Mouse (Mus musculus): Measurements from ENCODE around the gene Prrc2c.
"Not testable (repeated sequence)": the region's sequence is repeated elsewhere in the genome, so short reads cannot be mapped to it uniquely, and the experiment has no call there.

Prrc2c gene

GRCm38 (mm10) chr1:162740401-162740835 is at the start of gene Prrc2c:
Prrc2c (minus strand) TSS chr1:162740556.
- DNase-seq (ENCODE audit: extremely low read depth, insufficient read length, low spot score), result peak; percentile 98

GRCm38 (mm10) chr1:162785222-162785621 is 44.9 kb upstream of the Prrc2c start:
- no peak for DNase-seq (ENCODE audit: extremely low read depth, insufficient read length, low spot score)

GRCm38 (mm10) chr1:162783669-162784248 is 43.4 kb upstream of the Prrc2c start:
- DNase-seq (ENCODE audit: extremely low read depth, insufficient read length, low spot score), result no peak

- DNase-seq (ENCODE audit: extremely low read depth, insufficient read length, low spot score), result not testable (repeated sequence)
Observed at GRCm38 (mm10) chr1:162781035-162781434, 40.7 kb upstream of the Prrc2c start.

- DNase-seq (ENCODE audit: extremely low read depth, insufficient read length, low spot score), result no peak
Observed at GRCm38 (mm10) chr1:162777943-162778538, 37.7 kb upstream of the Prrc2c start.

- DNase-seq (ENCODE audit: extremely low read depth, insufficient read length, low spot score), result no peak
Observed at GRCm38 (mm10) chr1:162773661-162774060, 33.3 kb upstream of the Prrc2c start.

- DNase-seq (ENCODE audit: extremely low read depth, insufficient read length, low spot score), result no peak
Observed at GRCm38 (mm10) chr1:162771617-162772360, 31.4 kb upstream of the Prrc2c start.

- no peak for DNase-seq (ENCODE audit: extremely low read depth, insufficient read length, low spot score)
Observed at GRCm38 (mm10) chr1:162752009-162752408, 11.7 kb upstream of the Prrc2c start.

GRCm38 (mm10) chr1:162749607-162750006 is 9.3 kb upstream of the Prrc2c start:
- no peak for DNase-seq (ENCODE audit: extremely low read depth, insufficient read length, low spot score)

GRCm38 (mm10) chr1:162748761-162749160 is 8.4 kb upstream of the Prrc2c start:
- DNase-seq (ENCODE audit: extremely low read depth, insufficient read length, low spot score), result no peak

GRCm38 (mm10) chr1:162739831-162740394 is 443 bp downstream of the Prrc2c start:
- no peak for DNase-seq (ENCODE audit: extremely low read depth, insufficient read length, low spot score)

- peak; percentile 33 for DNase-seq (ENCODE audit: extremely low read depth, insufficient read length, low spot score)
Observed at GRCm38 (mm10) chr1:162739406-162739805, 950 bp downstream of the Prrc2c start.

- no peak for DNase-seq (ENCODE audit: extremely low read depth, insufficient read length, low spot score)
Observed at GRCm38 (mm10) chr1:162738472-162738871, 1.9 kb downstream of the Prrc2c start.

- DNase-seq (ENCODE audit: extremely low read depth, insufficient read length, low spot score), result no peak
Observed at GRCm38 (mm10) chr1:162735084-162735483, 5.3 kb downstream of the Prrc2c start.

- no peak for DNase-seq (ENCODE audit: extremely low read depth, insufficient read length, low spot score)
Observed at GRCm38 (mm10) chr1:162734283-162734682, 6.1 kb downstream of the Prrc2c start.

GRCm38 (mm10) chr1:162732041-162732440 is 8.3 kb downstream of the Prrc2c start:
- DNase-seq (ENCODE audit: extremely low read depth, insufficient read length, low spot score), result no peak

- no peak for DNase-seq (ENCODE audit: extremely low read depth, insufficient read length, low spot score)
Observed at GRCm38 (mm10) chr1:162729436-162729835, 10.9 kb downstream of the Prrc2c start.

GRCm38 (mm10) chr1:162727981-162728380 is 12.4 kb downstream of the Prrc2c start:
- no peak for DNase-seq (ENCODE audit: extremely low read depth, insufficient read length, low spot score)

- no peak for DNase-seq (ENCODE audit: extremely low read depth, insufficient read length, low spot score)
Observed at GRCm38 (mm10) chr1:162723610-162724009, 16.7 kb downstream of the Prrc2c start.

- DNase-seq (ENCODE audit: extremely low read depth, insufficient read length, low spot score), result no peak
Observed at GRCm38 (mm10) chr1:162720645-162721044, 19.7 kb downstream of the Prrc2c start.

- DNase-seq (ENCODE audit: extremely low read depth, insufficient read length, low spot score), result no peak
Observed at GRCm38 (mm10) chr1:162700389-162701066, 39.8 kb downstream of the Prrc2c start.
